Mouse (Mus musculus): ENCODE data around the gene Ttc30a1. TPM values are rescaled to one million over a fixed set of nuclear protein-coding genes. Genes with fewer than 3 reads are reported as not detected.
"Not testable (repeated sequence)": the region's sequence is repeated elsewhere in the genome, so short reads cannot be mapped to it uniquely, and the experiment has no call there.

Gene Ttc30a1
- 8.3 and 8.5 TPM in 2 replicates for polyA plus RNA-seq (2016; fragmentation: Nextera tagmentation; extraction: Ambion mirVana)

- ATAC-seq (ENCODE audit: low FRiP score, low read depth), result peak; percentile 61
- H3K27me3 ChIP-seq (replicated peaks); H3K27ac ChIP-seq; H3K4me1 ChIP-seq; H3K9me3 ChIP-seq; H3K36me3 ChIP-seq: not testable (repeated sequence)
- H3K4me3 ChIP-seq, result peak within 1 kb of the TSS; percentile 45
- H3K9ac ChIP-seq, result peak within 1 kb of the TSS; percentile 33; the same call in 1 of the 2 replicates
- WGBS, result 3% methylated on average over 31 of the region's 34 CpGs
- H3K4me2 ChIP-seq (replicated peaks), result peak within 1 kb of the TSS; percentile 67
Measured at GRCm38 (mm10) chr2:75981440-75982081, at the start of gene Ttc30a1. Gene Ttc30a1 (minus strand): TSS chr2:75981967.

- Histone ChIP-seq H3K4me1 (peaks cover 23% of the 10 kb centered on the region), H3K36me3 (no peaks in the 10 kb centered on the region), H3K9ac (peak overlapping the region; percentile 38; the same call in 1 of the 2 replicates), H3K4me3 (no peak overlapping the region), H3K9me3 (no peaks in the 10 kb centered on the region), H3K4me2 (replicated peaks) (peak overlapping the region; percentile 46), H3K27ac (peak overlapping the region; percentile 93), H3K27me3 (replicated peaks) (no peaks in the 10 kb centered on the region)
- WGBS, result 14% methylated on average over 8 of the region's 8 CpGs
- peak; percentile 55; the same call in 1 of the 2 replicates for ATAC-seq (ENCODE audit: low FRiP score, low read depth)
Measured at GRCm38 (mm10) chr2:76030080-76030479, 48.3 kb upstream of the Ttc30a1 start.

DNA sequence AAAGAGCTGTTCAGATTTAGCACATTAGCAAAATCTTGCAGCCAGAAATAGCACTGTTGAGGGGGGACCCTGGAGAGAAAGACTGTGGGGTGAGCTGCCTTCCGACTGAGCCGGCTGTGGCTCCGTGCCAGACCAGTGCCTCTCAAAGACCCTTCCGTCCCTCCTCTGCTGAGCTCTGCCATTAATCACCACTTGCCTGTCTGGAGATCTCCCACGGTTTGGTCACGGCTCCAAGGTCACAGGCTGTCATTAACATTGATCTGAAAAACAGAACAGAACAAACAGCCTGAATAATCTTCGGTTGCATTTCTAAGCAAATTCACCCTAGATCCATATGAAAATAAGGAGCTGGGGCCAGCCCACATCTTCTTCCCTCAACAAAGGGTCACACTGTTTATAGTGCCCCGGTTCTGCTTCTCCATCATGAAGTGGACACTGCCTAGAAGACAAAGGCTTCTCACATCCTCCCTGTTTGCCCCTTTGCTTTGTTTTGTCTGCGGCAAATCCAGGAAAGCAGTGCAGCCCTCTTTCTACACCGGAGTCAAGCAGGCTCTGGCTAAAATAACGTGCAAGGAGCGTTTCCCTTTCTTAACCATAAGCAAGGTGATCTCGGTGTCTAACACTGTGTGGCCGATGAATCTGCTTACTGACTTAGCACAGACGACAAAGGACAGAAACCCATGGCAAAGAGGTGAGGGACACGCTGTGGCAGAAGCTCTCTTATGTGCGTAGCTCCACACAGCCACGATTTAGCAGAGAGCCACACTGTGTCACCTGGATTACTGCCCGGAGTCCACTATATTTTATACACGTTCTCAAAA, 47.5 kb upstream of the Ttc30a1 start:
- Histone ChIP-seq H3K9me3 (no peaks in the 10 kb centered on the region), H3K4me3 (no peak overlapping the region), H3K9ac (peak overlapping the region; percentile 38; the same call in 1 of the 2 replicates), H3K27ac (peak overlapping the region; percentile 93), H3K36me3 (no peaks in the 10 kb centered on the region), H3K27me3 (replicated peaks) (no peaks in the 10 kb centered on the region), H3K4me1 (peaks cover 23% of the 10 kb centered on the region), H3K4me2 (replicated peaks) (peak overlapping the region; percentile 46)
- WGBS, result 12% methylated on average over 20 of the region's 20 CpGs
- ATAC-seq (ENCODE audit: low FRiP score, low read depth), result peak; percentile 91

DNA sequence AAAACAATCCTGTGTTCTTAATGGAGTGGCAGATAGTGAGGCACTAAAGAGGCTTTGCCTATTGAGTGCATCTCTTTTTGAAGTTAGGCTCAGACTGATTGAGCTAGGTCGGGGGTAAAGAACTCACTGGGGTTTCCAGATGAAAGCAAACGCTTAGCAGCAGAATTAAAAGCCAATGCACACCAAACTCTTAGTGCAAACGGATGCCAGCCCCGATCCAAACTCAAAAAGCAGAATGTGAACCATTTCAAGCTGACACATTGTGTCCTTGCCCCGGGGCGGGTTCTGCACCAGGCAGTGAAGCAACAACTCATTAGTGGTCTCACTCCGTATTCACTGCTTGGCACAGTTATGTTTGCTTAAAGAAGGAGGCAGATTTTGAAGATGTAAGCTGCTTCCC, 35.1 kb upstream of the Ttc30a1 start:
- H3K36me3 ChIP-seq, result no peaks in the 10 kb centered on the region
- no peaks in the 10 kb centered on the region for H3K27me3 ChIP-seq (replicated peaks)
- H3K4me1 ChIP-seq, result 0 out of 2 replicates have a peak, but pooled peaks cover 14% of the 10 kb centered on the region
- no peak overlapping the region for H3K27ac ChIP-seq
- H3K4me3 ChIP-seq, result no peak overlapping the region
- no peak overlapping the region for H3K9ac ChIP-seq
- WGBS, result 2% methylated on average over 7 of the region's 7 CpGs
- no peaks in the 10 kb centered on the region for H3K9me3 ChIP-seq
- H3K4me2 ChIP-seq (replicated peaks), result 0 out of 2 replicates have a peak overlapping the region, but pooled peaks have one; percentile 22
- ATAC-seq (ENCODE audit: low FRiP score, low read depth), result no peak

- H3K4me1 ChIP-seq, result 0 out of 2 replicates have a peak, but pooled peaks cover 14% of the 10 kb centered on the region
- no peak overlapping the region for H3K27ac ChIP-seq
- 81% methylated on average over 8 of the region's 8 CpGs for WGBS
- ATAC-seq (ENCODE audit: low FRiP score, low read depth), result no peak
- no peaks in the 10 kb centered on the region for H3K9me3 ChIP-seq
- H3K4me3 ChIP-seq, result no peak overlapping the region
- H3K27me3 ChIP-seq (replicated peaks), result no peaks in the 10 kb centered on the region
- H3K9ac ChIP-seq, result no peak overlapping the region
- no peaks in the 10 kb centered on the region for H3K36me3 ChIP-seq
- H3K4me2 ChIP-seq (replicated peaks), result no peak overlapping the region
Measured at GRCm38 (mm10) chr2:76016136-76016535, 34.4 kb upstream of the Ttc30a1 start.

GRCm38 (mm10) chr2:76015460-76015859, 33.7 kb upstream of the Ttc30a1 start:
- WGBS, result 93% methylated on average over 7 of the region's 7 CpGs

DNA sequence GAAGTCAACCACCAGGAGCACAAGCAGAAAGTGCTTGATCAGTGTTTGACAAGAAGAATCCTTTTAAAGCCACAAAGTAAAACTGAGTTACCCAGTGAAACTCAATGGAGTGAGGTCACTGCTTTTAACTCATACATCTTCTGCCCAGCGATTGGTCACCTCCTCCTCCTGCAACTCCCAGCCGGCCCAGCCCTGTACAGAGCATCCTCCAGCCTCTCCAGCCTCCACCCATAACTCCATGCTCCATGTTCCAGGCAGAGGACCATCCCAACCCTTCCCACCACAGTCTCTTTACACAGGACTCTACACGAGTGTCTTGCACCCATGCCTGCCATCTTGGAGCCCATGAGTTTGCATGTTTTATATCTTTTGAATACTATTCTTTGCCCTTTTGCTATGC, 32.9 kb upstream of the Ttc30a1 start:
- H3K4me1 ChIP-seq, result 0 out of 2 replicates have a peak, but pooled peaks cover 14% of the 10 kb centered on the region
- no peaks in the 10 kb centered on the region for H3K9me3 ChIP-seq
- no peak overlapping the region for H3K4me3 ChIP-seq
- H3K36me3 ChIP-seq, result no peaks in the 10 kb centered on the region
- no peak for ATAC-seq (ENCODE audit: low FRiP score, low read depth)
- WGBS, result 85% methylated on average over 3 of the region's 3 CpGs
- H3K9ac ChIP-seq, result no peak overlapping the region
- H3K4me2 ChIP-seq (replicated peaks), result no peak overlapping the region
- H3K27me3 ChIP-seq (replicated peaks), result no peaks in the 10 kb centered on the region
- no peak overlapping the region for H3K27ac ChIP-seq

More at GRCm38 (mm10) chr2:76015460-76015859, 33.7 kb upstream of the Ttc30a1 start:
- H3K27ac ChIP-seq, result no peak overlapping the region
- H3K4me1 ChIP-seq, result 0 out of 2 replicates have a peak, but pooled peaks cover 14% of the 10 kb centered on the region
- H3K9me3 ChIP-seq, result no peaks in the 10 kb centered on the region
- no peak for ATAC-seq (ENCODE audit: low FRiP score, low read depth)
- no peak overlapping the region for H3K4me3 ChIP-seq
- H3K9ac ChIP-seq, result no peak overlapping the region
- H3K27me3 ChIP-seq (replicated peaks), result no peaks in the 10 kb centered on the region
- no peak overlapping the region for H3K4me2 ChIP-seq (replicated peaks)
- no peaks in the 10 kb centered on the region for H3K36me3 ChIP-seq

- Histone ChIP-seq H3K4me1 (peaks cover 16% of the 10 kb centered on the region), H3K9me3 (no peaks in the 10 kb centered on the region), H3K27ac (no peak overlapping the region), H3K27me3 (replicated peaks) (no peaks in the 10 kb centered on the region), H3K4me2 (replicated peaks) (no peak overlapping the region), H3K36me3 (no peaks in the 10 kb centered on the region), H3K9ac (no peak overlapping the region), H3K4me3 (no peak overlapping the region)
- WGBS, result 10% methylated on average over 4 of the region's 4 CpGs
- ATAC-seq (ENCODE audit: low FRiP score, low read depth), result no peak
Measured at GRCm38 (mm10) chr2:76006194-76006593, 24.4 kb upstream of the Ttc30a1 start.

DNA sequence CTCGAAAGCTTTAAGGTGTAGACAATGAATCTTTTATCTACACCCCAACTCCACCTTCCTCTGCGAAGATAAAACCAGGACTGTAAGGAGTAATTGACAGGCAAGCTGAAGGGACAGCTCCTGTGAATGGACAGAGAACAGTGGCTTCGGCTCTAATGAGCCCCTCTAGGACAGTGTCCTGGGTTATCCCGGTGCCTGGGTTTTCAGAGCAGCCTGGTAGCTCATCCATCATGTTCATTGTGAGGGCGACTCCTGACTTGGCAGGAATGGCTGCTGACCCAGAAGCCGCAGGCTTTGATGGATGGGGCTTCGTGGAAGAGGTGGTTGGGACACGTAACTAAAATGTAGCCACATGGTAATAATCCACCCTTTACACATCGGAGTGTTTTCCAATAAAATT, 21.1 kb upstream of the Ttc30a1 start:
- H3K4me2 ChIP-seq (replicated peaks), result no peak overlapping the region
- no peaks in the 10 kb centered on the region for H3K27me3 ChIP-seq (replicated peaks)
- 18% methylated on average over 9 of the region's 9 CpGs for WGBS
- H3K9me3 ChIP-seq, result no peaks in the 10 kb centered on the region
- peaks cover 32% of the 10 kb centered on the region for H3K4me1 ChIP-seq
- no peak overlapping the region for H3K4me3 ChIP-seq
- no peak for ATAC-seq (ENCODE audit: low FRiP score, low read depth)
- H3K9ac ChIP-seq, result no peak overlapping the region
- no peaks in the 10 kb centered on the region for H3K36me3 ChIP-seq
- no peak overlapping the region for H3K27ac ChIP-seq

DNA sequence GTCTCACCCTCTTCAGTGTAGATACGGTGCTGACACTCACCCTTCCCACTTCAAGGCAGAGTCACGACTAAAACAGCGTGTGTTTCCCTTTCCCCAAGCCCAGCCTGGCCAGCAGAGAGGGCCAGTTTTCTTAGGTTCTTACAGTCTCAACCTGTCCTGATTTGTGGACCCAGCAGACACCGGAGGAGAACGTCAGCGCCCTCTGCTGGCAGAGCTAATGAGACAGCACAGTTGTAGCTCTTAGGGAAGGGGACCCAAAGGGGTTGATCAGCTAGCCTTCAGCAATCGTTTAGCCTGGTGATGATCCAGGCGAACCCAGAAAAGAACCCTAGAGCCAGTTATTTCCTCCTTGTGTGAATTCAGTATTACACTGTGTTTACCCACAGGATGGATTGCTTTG, 19.6 kb upstream of the Ttc30a1 start:
- no peak overlapping the region for H3K4me3 ChIP-seq
- no peak overlapping the region for H3K4me2 ChIP-seq (replicated peaks)
- no peak overlapping the region for H3K27ac ChIP-seq
- no peaks in the 10 kb centered on the region for H3K9me3 ChIP-seq
- H3K27me3 ChIP-seq (replicated peaks), result no peaks in the 10 kb centered on the region
- ATAC-seq (ENCODE audit: low FRiP score, low read depth), result no peak
- H3K9ac ChIP-seq, result no peak overlapping the region
- H3K36me3 ChIP-seq, result no peaks in the 10 kb centered on the region
- H3K4me1 ChIP-seq, result peaks cover 34% of the 10 kb centered on the region
- 49% methylated on average over 8 of the region's 8 CpGs for WGBS

DNA sequence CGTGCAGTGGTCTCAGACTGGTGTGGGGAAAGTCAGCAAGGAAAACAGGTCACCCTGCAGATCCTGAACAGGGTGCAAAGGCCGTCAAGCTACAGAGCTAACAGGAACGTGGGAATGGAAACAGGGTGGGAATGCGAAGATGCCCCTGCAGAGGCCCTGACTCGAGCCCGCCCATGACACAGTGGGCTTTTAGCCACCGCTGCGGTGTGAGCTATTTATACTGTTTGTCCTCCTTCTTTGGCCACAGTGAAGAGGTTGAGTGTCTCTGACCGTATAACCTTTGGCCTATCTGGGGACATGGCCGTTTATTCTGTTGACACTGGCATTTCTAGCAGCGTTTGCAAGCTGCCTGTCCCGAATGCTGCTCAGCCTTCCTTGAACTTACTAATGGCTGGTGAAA, 17.9 kb upstream of the Ttc30a1 start:
- H3K36me3 ChIP-seq, result no peaks in the 10 kb centered on the region
- no peak overlapping the region for H3K4me3 ChIP-seq
- peaks cover 29% of the 10 kb centered on the region for H3K4me1 ChIP-seq
- no peaks in the 10 kb centered on the region for H3K9me3 ChIP-seq
- no peak overlapping the region for H3K27ac ChIP-seq
- no peak for ATAC-seq (ENCODE audit: low FRiP score, low read depth)
- H3K27me3 ChIP-seq (replicated peaks), result no peaks in the 10 kb centered on the region
- H3K4me2 ChIP-seq (replicated peaks), result no peak overlapping the region
- WGBS, result 15% methylated on average over 12 of the region's 12 CpGs
- no peak overlapping the region for H3K9ac ChIP-seq

DNA sequence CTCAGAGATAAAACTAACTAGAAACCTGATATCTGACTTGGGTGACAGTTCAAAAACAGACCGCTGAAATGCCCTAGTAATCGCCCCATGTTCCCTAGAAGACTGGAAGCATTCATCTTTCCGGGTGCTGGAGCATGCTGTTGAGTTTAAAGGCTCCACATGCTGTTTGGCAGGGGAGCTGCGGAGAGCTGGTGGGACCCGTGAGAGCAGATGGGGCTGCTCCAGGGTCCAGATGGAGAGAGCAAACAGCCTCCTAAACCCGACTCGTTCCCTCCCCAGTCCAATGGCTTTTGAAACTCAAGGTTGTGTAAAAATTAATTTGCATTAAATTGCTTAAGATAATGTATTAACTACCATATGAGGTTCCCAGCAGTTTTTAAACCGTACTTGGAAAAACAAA, 16.9 kb upstream of the Ttc30a1 start:
- Histone ChIP-seq H3K4me1 (peaks cover 29% of the 10 kb centered on the region), H3K4me2 (replicated peaks) (no peak overlapping the region), H3K27me3 (replicated peaks) (no peaks in the 10 kb centered on the region), H3K4me3 (no peak overlapping the region), H3K36me3 (no peaks in the 10 kb centered on the region), H3K9me3 (no peaks in the 10 kb centered on the region), H3K27ac (no peak overlapping the region), H3K9ac (no peak overlapping the region)
- WGBS, result 30% methylated on average over 8 of the region's 8 CpGs
- no peak for ATAC-seq (ENCODE audit: low FRiP score, low read depth)
